Mouse (Mus musculus) layer of hippocampus, postnatal 36 days (tissue): ENCODE measurements around the gene Tmem221. TPM values are rescaled to one million over a fixed set of nuclear protein-coding genes. Genes with fewer than 3 reads are reported as not detected.
A peak's percentile ranks its signal among the peaks of the same experiment; 100 is the strongest.
"Not testable (repeated sequence)": the region's sequence is repeated elsewhere in the genome, so short reads cannot be mapped to it uniquely, and the experiment has no call there.

Source experiments
- DNase-seq, 2 experiments: peaks; one replicate each; pipeline ENCODE4 v3.0.0; 2022
- total RNA-seq, 2 experiments: library from RNA; stranded (reverse); gene quantifications; 2 replicates each; pipeline ENCODE4 v1.2.3; 2021

Tmem221 gene
- total RNA-seq, 2 experiments from 2014 or later, result not detected

GRCm38 (mm10) chr8:71547590-71547989 is 11.1 kb downstream of the Tmem221 start:
- DNase-seq, result no peak

- DNase-seq, result no peak
These were observed 13.6 kb downstream of the Tmem221 start for GRCm38 (mm10) chr8:71545053-71545452.

DNA sequence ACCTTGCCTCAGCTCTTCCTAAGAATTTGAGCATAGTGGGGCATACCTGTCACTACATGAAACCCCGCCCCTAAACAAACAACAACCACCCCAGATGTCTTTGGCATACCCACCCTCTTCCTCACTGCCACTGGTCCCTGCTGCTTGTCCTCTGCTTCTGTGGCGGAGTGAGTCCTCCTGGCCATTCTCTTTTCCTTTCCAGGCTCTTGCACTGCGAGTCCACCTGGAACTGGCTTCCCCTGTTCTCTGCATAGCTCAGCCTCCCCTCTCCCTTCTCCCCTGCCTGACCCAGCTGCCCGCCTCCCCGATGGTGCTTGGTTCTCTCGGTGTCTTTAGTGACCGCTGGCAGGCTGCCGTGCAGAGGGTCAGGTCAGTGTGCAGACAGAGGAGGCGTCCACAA is 14.9 kb downstream of the Tmem221 start:
- no peak for DNase-seq

GRCm38 (mm10) chr8:71542632-71543343 is 15.9 kb downstream of the Tmem221 start, which contains the start of gene Mvb12a:
Gene Mvb12a, plus strand, starts transcription at chr8:71542922.
- peak; percentile 96 to 97 for DNase-seq

DNA sequence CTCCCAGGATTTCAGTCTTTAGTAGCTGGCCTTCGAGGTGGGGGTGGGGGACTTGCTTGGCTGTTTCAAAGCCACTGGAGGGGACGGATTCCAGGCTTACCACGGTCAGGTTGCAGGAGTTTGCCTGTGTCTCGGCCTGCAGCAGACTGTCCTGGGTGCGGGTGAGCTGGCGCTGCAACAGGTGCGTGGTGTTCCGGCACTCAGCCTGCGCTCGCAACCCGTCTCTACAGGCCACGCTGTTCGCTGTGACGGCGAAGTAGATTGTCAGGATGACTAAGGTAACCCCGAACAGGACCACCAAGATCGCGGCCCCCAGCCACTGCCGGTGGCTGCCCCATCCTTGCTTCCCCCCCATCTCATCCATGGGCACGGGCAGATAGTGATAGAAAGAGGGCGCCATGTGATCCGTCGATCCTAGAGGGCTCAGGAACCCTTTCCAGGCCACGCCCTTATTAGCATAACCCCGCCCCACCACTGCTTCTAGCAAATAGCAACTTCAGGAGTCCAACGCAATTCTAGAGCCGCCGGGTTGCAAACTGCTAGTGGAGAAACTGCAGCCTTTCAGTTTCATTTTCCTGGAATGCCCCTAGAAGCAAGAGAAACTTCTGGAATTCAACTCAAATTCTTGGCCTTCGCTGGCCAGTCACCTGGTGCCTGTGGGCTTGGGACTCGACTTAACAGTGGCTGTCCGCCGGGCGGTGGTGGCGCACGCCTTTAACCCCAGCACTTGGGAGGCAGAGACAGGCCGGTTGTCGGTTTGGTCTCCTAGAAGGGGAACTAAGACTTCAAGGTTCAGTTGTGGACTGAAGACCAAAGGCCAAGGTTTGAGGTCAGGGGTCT is 21.4 kb downstream of the Tmem221 start, which contains the start of gene Bst2:
Gene Bst2 (minus strand): TSS at position 429 of the 840 bp plus-strand sequence.
- DNase-seq, result peak in 1 of 2 experiments; percentile 37

DNA sequence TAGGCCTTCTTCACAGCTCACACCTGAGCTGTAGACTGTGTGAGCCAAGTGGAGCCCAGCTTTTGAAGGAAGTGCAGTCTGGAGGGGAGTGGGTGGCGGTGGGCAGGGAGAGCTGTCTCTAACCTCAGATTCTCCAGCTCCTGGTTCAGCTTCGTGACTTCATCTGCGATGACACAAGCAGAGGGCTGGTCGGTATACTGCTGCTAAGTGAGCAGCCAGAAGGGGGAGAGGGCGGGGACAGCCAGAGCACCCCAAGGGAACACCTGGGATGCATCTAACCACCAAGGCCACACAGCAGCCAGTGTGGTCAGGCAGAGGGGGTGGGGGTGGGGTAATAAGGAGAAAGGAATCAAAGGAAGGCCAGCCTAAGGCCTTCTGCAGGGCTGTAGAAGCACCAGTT is 23.0 kb downstream of the Tmem221 start:
- no peak for DNase-seq

DNA sequence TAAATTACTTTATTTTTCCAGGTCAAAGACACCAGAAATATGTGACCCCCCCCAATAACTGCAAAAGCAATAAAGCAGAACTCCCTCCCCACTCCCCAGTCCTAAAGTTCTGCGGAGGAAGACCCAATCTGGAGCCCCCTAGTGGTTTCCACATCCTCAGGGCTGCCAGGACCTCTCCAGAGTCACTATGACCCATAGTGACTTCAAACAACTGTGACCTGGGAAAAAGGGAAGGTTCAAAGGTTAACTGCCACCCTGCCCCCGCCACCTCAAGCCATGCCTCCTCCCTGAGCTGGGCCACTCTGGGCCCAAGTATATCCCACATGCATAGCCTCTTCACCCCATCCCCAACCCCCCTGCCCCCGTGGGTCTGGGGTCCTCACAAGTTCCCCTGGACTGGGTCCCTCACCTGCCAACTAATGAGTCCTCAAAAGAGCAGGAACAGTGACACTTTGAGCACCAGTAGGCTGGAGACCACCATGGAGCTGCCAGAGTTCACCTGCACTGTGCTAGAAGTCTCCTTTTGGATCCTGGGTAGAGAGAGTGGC is 24.3 kb downstream of the Tmem221 start:
- no peak for DNase-seq

DNA sequence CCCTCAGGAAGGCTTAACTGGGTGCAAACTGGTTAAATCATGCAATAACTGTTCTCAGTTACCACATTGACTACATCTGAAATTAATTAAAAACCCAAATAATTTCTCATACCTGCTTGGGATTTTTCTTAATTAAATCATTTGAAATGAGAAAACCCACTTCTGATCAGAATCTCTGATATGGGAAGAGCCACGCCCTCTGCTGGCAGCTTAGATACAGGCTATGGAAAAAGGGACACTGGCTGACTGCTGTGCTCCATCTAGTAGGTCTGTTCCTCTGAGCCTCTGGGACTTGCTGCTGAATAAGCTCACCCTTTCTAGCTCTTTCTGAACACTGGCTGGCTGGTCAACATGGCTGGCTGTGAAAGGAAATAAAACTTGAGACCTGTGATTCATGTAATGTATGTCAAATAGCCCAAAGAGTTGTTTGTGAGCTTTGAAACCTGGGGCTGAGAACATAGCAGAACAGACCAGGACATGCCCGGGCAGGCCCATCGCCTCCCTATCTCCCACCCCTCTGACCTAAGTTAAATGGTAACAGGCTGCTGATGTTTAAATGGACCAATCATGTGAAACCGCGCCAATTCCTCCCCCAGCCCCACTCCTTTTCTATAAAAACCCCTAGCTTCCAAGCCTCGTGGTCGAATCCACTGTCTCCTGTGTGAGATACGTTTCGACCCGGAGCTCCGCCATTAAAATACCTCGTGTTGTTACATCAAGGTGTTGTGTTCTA is 27.8 kb downstream of the Tmem221 start:
- not testable (repeated sequence) for DNase-seq

- no peak for DNase-seq
These were observed 30.2 kb downstream of the Tmem221 start for GRCm38 (mm10) chr8:71528362-71529073.

GRCm38 (mm10) chr8:71527162-71527870 is 31.4 kb downstream of the Tmem221 start:
- no peak for DNase-seq

GRCm38 (mm10) chr8:71526272-71526671 is 32.4 kb downstream of the Tmem221 start:
- DNase-seq, result no peak

DNA sequence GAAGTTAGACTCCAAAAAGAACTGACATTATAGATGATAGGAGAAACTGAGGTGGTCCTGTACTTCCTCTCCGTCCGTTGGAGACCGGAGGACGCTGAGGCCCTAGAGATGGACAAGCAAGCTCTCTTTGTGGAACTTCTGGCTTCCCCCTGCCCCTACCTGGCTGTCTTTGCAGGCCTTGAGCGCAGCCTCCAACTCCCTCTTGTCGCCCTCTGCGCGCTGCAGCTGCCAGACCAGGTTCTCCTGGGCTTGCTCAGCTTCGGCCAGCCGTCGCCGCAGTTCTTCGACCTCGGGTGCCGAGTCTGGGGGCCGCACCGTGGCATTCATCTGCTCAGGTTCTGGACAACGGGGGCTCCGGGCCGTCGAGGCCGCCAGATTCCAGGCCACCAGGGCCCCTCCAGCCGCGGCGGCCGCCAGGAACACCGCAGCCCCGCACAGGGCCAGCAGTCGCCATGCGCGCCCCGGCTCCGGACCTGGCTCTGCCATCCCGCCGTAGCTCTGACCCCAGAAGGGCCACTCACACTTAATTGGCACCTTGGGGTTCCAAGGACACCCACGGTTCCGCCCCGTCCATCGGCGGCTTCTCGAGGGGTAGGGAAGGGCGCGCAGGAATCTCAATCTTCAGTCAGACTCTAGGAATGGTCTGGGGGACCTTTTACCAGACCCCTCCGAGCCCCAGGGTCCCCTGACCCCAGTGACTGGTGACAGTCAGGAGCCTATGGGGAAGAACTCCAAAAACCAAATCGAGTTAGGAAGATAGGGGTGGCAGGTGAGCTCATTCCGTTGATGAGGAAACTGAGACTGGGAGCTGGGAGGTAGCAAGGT is 33.2 kb downstream of the Tmem221 start, which contains the start of gene Ccdc194:
Gene Ccdc194 (minus strand): TSS at position 486 of the 825 bp plus-strand sequence.
- no peak for DNase-seq

GRCm38 (mm10) chr8:71521634-71522033 is 37.0 kb downstream of the Tmem221 start:
- DNase-seq, result peak; percentile 86 to 88

GRCm38 (mm10) chr8:71519037-71519825 is 39.4 kb downstream of the Tmem221 start:
- DNase-seq, result not testable (repeated sequence)

DNA sequence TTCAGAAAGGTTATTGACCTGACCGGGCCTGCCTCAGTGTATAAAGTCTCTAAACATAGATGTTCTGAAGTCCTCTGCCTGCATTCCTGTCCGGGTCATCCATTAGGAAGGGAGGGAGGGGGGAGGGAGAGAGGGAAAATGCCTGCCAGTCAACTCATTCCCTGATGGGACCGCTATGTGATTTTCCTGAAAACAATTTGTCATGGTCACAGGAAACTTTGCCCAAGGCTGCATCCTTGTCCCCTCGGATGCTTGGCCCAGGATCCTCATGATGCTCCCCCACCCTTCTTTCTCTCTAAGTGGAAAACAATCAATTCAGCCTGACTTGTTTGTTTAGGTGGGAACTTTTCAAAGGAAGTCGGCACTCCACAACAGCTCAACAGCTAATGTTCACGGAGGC is 41.9 kb downstream of the Tmem221 start:
- no peak for DNase-seq

DNA sequence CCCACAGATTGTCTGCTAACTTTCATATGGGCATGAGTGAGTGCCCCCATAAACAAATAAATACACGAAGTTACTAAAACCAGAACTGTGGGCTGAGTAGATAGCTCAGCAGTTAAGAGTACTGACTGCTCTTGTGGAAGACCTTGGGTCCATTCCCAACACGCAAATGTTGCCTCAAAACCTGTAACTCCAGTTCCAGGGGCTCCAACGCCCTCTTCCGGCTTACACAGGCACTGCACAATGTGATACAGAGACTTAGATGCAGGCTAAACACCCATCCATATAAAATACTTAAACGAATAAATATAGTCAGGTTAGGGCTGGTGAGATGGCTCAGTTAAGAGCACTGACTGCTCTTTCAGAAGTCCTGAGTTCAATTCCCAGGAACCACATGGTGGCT is 43.6 kb downstream of the Tmem221 start:
- no peak for DNase-seq

GRCm38 (mm10) chr8:71513018-71513754 is 45.5 kb downstream of the Tmem221 start:
- DNase-seq, result no peak

DNA sequence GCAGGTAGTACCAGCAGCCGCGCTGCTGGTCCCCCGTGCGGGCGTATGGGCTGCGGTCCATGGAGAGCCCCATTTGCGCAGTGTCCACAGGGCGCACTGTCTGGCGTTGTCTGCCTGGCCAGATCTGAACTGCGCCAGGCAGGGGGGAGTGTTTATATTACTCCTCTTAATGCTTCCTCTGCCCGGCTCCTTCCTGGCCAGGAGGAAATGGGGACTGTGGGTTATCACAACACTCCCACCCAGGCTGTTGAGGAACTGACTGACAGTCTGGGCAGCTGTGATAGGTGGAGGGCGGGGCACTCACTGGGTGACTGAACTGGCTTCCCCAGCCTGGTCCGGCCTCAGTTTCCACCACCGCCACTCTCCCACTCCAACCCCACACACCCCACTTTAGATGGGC is 47.0 kb downstream of the Tmem221 start, which contains the start of gene Plvap:
Gene Plvap (minus strand): TSS at position 109 of the 400 bp plus-strand sequence.
- no peak for DNase-seq
